Mouse (Mus musculus) adrenal gland, adult 2 months (tissue): ENCODE measurements around the gene Recql. TPM values are rescaled to one million over a fixed set of nuclear protein-coding genes. Genes with fewer than 3 reads are reported as not detected.

Experiments used
- polyA plus RNA-seq: library from polyadenylated mRNA; depleted of rRNA; stranded (reverse); fragments of >200 nt; gene quantifications from 2 replicates; pipeline ENCODE4 v1.2.3, GENCODE M21; 2012; rRNA removed
- total RNA-seq, 2 experiments: library from RNA; stranded (reverse); gene quantifications; 2 replicates each; pipeline ENCODE4 v1.2.3; 2021

Recql gene
- total and polyA plus RNA-seq, 3 experiments, result 2.1 to 16.1 (median 9.6) TPM

Other genes with a start within 250 kb of the Recql start
- gene Slco1a6, start 178.6 kb downstream of the Recql start, total RNA-seq, result not detected
- gene Slco1a6, start 178.6 kb downstream of the Recql start, polyA plus RNA-seq, result not detected in 2 replicates
- gene Iapp, start 88.7 kb downstream of the Recql start, total RNA-seq, result not detected
- gene Iapp, start 88.7 kb downstream of the Recql start, polyA plus RNA-seq, result not detected in 2 replicates
- not detected for gene Slco1a5, start 64.1 kb downstream of the Recql start, total RNA-seq
- not detected in 2 replicates for gene Slco1a5, start 64.1 kb downstream of the Recql start, polyA plus RNA-seq
- gene Pyroxd1, start 41.4 kb downstream of the Recql start, total RNA-seq, result 10 to 100 TPM in 1 of 2 experiments, 1 to 10 TPM in 1; 7.7 to 12.3 TPM
- 2.7 and 3.5 TPM in 2 replicates for gene Pyroxd1, start 41.4 kb downstream of the Recql start, polyA plus RNA-seq
- 10 to 100 TPM; 38.1 to 39.1 TPM for gene Golt1b, start 134 bp upstream of the Recql start, total RNA-seq
- gene Golt1b, start 134 bp upstream of the Recql start, polyA plus RNA-seq, result 2.6 and 3.7 TPM in 2 replicates
- under 1 TPM; 0.17 to 0.49 TPM for gene Spx, start 26.4 kb upstream of the Recql start, total RNA-seq
- gene Spx, start 26.4 kb upstream of the Recql start, polyA plus RNA-seq, result 0.30 and 0.42 TPM in 2 replicates
- gene Gys2, start 86.0 kb upstream of the Recql start, total RNA-seq, result 10 to 100 TPM in 1 of 2 experiments, 1 to 10 TPM in 1; 9.8 to 18.5 TPM
- 2.5 and 3.0 TPM in 2 replicates for gene Gys2, start 86.0 kb upstream of the Recql start, polyA plus RNA-seq
- 100 to 1,000 TPM; 222 to 343 TPM for gene Ldhb, start 120.9 kb upstream of the Recql start, total RNA-seq
- gene Ldhb, start 120.9 kb upstream of the Recql start, polyA plus RNA-seq, result 39.7 and 47.7 TPM in 2 replicates
- gene Kcnj8, start 184.5 kb upstream of the Recql start, total RNA-seq, result 10 to 100 TPM in 1 of 2 experiments, 1 to 10 TPM in 1; 6.4 to 12.1 TPM
- gene Kcnj8, start 184.5 kb upstream of the Recql start, polyA plus RNA-seq, result 5.6 and 7.6 TPM in 2 replicates